Mouse (Mus musculus) limb, embryonic 14.5 days (tissue): ENCODE results near the gene Kif1c. TPM values are rescaled to one million over a fixed set of nuclear protein-coding genes. Genes with fewer than 3 reads are reported as not detected.
A peak's percentile ranks its signal among the peaks of the same experiment; 100 is the strongest.

Source experiments
- ATAC-seq: fragments of 200-750 bp; cut with Nextera tagmentation; 2 replicates; pipeline ENCODE4 v1.8.0; 2017; ENCODE audit warnings: low read depth, moderate number of reproducible peaks, moderate TSS enrichment; ENCODE audit not compliant: low FRiP score
- DNase-seq: peaks from one replicate; pipeline ENCODE4 v3.0.0-alpha.2; 2015; ENCODE audit warnings: low spot score
- H3K27ac ChIP-seq: fragments of 300-500 bp; sonication (generic); replicated peaks from 2 replicates; pipeline ENCODE4 v1.5.1; 2014; ENCODE audit warnings: low read depth, mild to moderate bottlenecking, low read length, moderate library complexity, mixed read lengths
- H3K27me3 ChIP-seq: fragments of 300-500 bp; sonication (generic); 2 replicates; pipeline ENCODE4 v1.6.1; 2014; ENCODE audit warnings: low read length, mixed read lengths; ENCODE audit not compliant: control insufficient read depth, insufficient read depth
- H3K36me3 ChIP-seq: fragments of 300-500 bp; sonication (generic); 2 replicates; pipeline ENCODE4 v1.6.1; 2014; ENCODE audit warnings: mild to moderate bottlenecking, low read length, moderate library complexity, mixed read lengths; ENCODE audit not compliant: control insufficient read depth, insufficient read depth
- H3K4me1 ChIP-seq: fragments of 300-500 bp; sonication (generic); 2 replicates; pipeline ENCODE4 v1.6.1; 2014; ENCODE audit warnings: antibody characterized with exemption, low read length, mixed read lengths; ENCODE audit not compliant: control insufficient read depth, insufficient read depth
- H3K4me2 ChIP-seq: fragments of 300-500 bp; sonication (generic); replicated peaks from 2 replicates; pipeline ENCODE4 v1.6.1; 2014; ENCODE audit warnings: low read depth, mild to moderate bottlenecking, low read length, moderate library complexity; ENCODE audit not compliant: severe bottlenecking
- H3K4me3 ChIP-seq: fragments of 300-500 bp; sonication (generic); replicated peaks from 2 replicates; pipeline ENCODE4 v1.5.1; 2014; ENCODE audit warnings: low read length
- H3K9ac ChIP-seq: fragments of 300-500 bp; sonication (generic); 2 replicates; pipeline ENCODE4 v1.6.1; 2014; ENCODE audit warnings: mild to moderate bottlenecking, low read depth, low read length, moderate library complexity; ENCODE audit not compliant: severe bottlenecking
- H3K9me3 ChIP-seq: fragments of 300-500 bp; sonication (generic); 2 replicates; pipeline ENCODE4 v1.6.1; 2016; ENCODE audit warnings: low read length; ENCODE audit not compliant: control insufficient read depth
- POLR2A ChIP-seq: fragments of 200-500 bp; IDR thresholded peaks from 2 replicates; pipeline ENCODE4 v1.8.0; 2012; ENCODE audit warnings: inconsistent platforms, mild to moderate bottlenecking, moderate library complexity, borderline replicate concordance; ENCODE audit not compliant: insufficient read depth, insufficient read length; ENCODE audit errors: extremely low read depth
- WGBS: fragments of 180-500 bp; shearing (Covaris S2); extraction: QIAGEN DNeasy Blood & Tissue Kit; methylation state at CpG from one replicate; pipeline ENCODE4 v1.1.7; 2014; 5-methylcytosine and 5-hydroxymethylcytosine counted together
- polyA plus RNA-seq, 2 experiments: library from polyadenylated mRNA; depleted of rRNA in 1 of 2; stranded (reverse) in 1 of 2; unstranded in 1 of 2; fragments of >200 nt; fragmentation: Nextera tagmentation in 1 of 2; extraction: Ambion mirVana in 1 of 2; gene quantifications; 2 replicates each; pipeline versions ENCODE4 v1.2.1 to v1.2.3; 2012 to 2014

The Kif1c gene
- polyA plus RNA-seq, 2 experiments: 14.6 to 45.8 TPM

GRCm38 (mm10) chr11:70656456-70656927 lies 43.9 kb upstream of the Kif1c start:
- WGBS: 11% methylated on average over 16 of the region's 16 CpGs
- peak overlapping the region; percentile 97 for H3K27ac ChIP-seq

DNA sequence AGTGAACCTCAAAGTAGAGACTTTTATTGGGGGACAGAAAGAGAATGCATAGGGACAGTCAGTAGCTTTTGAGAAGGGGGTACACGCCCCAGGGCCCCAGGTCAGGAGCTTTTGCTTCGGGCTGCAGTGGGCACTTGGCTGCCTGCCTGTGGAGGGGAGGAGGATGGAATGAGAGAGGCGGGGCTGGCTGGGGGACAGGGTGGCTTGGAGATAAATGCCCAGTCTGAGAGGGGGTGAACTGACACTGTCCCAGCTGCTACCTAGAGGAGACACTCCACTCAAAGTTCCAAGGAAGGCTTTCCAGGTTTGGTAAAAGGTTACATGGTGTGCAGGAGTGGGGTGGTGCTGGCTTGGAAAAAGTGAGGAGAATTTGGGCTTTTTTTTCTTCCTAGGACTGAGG lies 43.4 kb upstream of the Kif1c start, which contains the start of gene Eno3:
TSS of gene Eno3 (plus strand) at position 239 of the 400 bp plus-strand sequence.
- Histone ChIP-seq H3K36me3 (peaks cover 20% of the 10 kb centered on the region), H3K4me2 (peak within 1 kb of the TSS; percentile 97), H3K27ac (peak within 1 kb of the TSS; percentile 97), H3K9ac (peak within 1 kb of the TSS; percentile 96), H3K4me3 (peak within 1 kb of the TSS; percentile 100), H3K9me3 (no peaks in the 10 kb centered on the region), H3K27me3 (no peaks in the 10 kb centered on the region), H3K4me1 (peaks cover 23% of the 10 kb centered on the region)
- no peak for TF ChIP-seq POLR2A
- peak; percentile 20 for DNase-seq
- 14% methylated on average over 3 of the region's 3 CpGs for WGBS
- ATAC-seq: no peak

More at GRCm38 (mm10) chr11:70656456-70656927, 43.9 kb upstream of the Kif1c start:
- ATAC-seq (peak; percentile 31; the same call in 1 of the 2 replicates), DNase-seq (peak; percentile 49)
- Histone ChIP-seq H3K9ac (peak overlapping the region; percentile 96), H3K27me3 (no peaks in the 10 kb centered on the region), H3K4me1 (peaks cover 23% of the 10 kb centered on the region), H3K4me3 (peak overlapping the region; percentile 100), H3K9me3 (no peaks in the 10 kb centered on the region), H3K36me3 (peaks cover 23% of the 10 kb centered on the region), H3K4me2 (peak overlapping the region; percentile 97)
- no peak for TF ChIP-seq POLR2A

DNA sequence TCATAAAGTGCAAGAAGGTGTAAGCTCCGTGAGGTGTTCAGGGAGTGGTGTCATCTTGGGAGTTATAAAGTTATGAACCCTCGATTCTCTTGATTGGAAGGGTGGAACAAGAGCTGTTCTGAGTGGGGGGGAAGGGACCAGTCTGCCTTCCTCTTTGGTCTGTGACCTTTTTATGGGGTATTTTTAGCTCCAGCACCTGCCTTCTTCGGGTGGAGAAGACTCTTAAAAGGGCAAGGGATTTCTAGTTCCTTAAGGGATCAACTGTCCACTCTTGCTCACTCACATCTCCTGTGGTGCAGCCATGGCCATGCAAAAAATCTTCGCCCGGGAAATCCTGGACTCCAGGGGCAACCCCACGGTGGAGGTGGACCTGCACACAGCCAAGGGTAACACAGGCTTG lies 42.8 kb upstream of the Kif1c start:
- ATAC-seq: no peak
- peaks cover 22% of the 10 kb centered on the region for H3K4me1 ChIP-seq
- peak overlapping the region; percentile 97; the same call in 1 of the 2 replicates for H3K27ac ChIP-seq
- 0 out of 2 replicates have a peak overlapping the region, but pooled peaks have one; percentile 5 for H3K9ac ChIP-seq
- no peak overlapping the region for H3K4me3 ChIP-seq
- H3K4me2 ChIP-seq: peak overlapping the region; percentile 97; the same call in 1 of the 2 replicates
- 45% methylated on average over 6 of the region's 6 CpGs for WGBS
- no peaks in the 10 kb centered on the region for H3K27me3 ChIP-seq
- TF ChIP-seq POLR2A: no peak
- DNase-seq: no peak
- H3K9me3 ChIP-seq: no peaks in the 10 kb centered on the region
- H3K36me3 ChIP-seq: peaks cover 20% of the 10 kb centered on the region

- Histone ChIP-seq H3K27me3 (no peaks in the 10 kb centered on the region), H3K4me2 (0 out of 2 replicates have a peak overlapping the region, but pooled peaks have one; percentile 97), H3K9me3 (no peaks in the 10 kb centered on the region), H3K27ac (no peak overlapping the region), H3K36me3 (peaks cover 20% of the 10 kb centered on the region), H3K4me3 (no peak overlapping the region), H3K4me1 (peaks cover 19% of the 10 kb centered on the region), H3K9ac (0 out of 2 replicates have a peak overlapping the region, but pooled peaks have one; percentile 5)
- ATAC-seq (no peak), DNase-seq (no peak)
- WGBS: 59% methylated on average over 9 of the region's 9 CpGs
- TF ChIP-seq POLR2A: no peak
Measured at GRCm38 (mm10) chr11:70657991-70658390, 42.4 kb upstream of the Kif1c start.

- ATAC-seq (no peak), DNase-seq (no peak)
- peaks cover 24% of the 10 kb centered on the region for H3K36me3 ChIP-seq
- WGBS: 72% methylated on average over 5 of the region's 5 CpGs
- TF ChIP-seq POLR2A: no peak
- H3K27ac ChIP-seq: no peak overlapping the region
- no peak overlapping the region for H3K4me3 ChIP-seq
- H3K4me2 ChIP-seq: no peak overlapping the region
- H3K9ac ChIP-seq: no peak overlapping the region
- H3K27me3 ChIP-seq: no peaks in the 10 kb centered on the region
- no peaks in the 10 kb centered on the region for H3K9me3 ChIP-seq
- peaks cover 19% of the 10 kb centered on the region for H3K4me1 ChIP-seq
Measured at GRCm38 (mm10) chr11:70658521-70658920, 41.8 kb upstream of the Kif1c start.
